Mouse (Mus musculus) kidney, embryonic 16.5 days (tissue): ENCODE results near the gene Pgrmc2. TPM values are rescaled to one million over a fixed set of nuclear protein-coding genes. Genes with fewer than 3 reads are reported as not detected.

Experiments used
- ATAC-seq: fragments of 200-750 bp; cut with Nextera tagmentation; 2 replicates; pipeline ENCODE4 v1.8.0; 2017; ENCODE audit warnings: moderate TSS enrichment; ENCODE audit not compliant: low FRiP score, low TSS enrichment
- H3K27ac ChIP-seq: fragments of 300-500 bp; sonication (generic); 2 replicates; pipeline ENCODE4 v1.5.1; 2014; ENCODE audit warnings: low read length
- H3K27me3 ChIP-seq: fragments of 300-500 bp; sonication (generic); 2 replicates; pipeline ENCODE4 v1.6.1; 2014; ENCODE audit warnings: low read length, control low read depth, mixed read lengths; ENCODE audit not compliant: insufficient read depth
- H3K36me3 ChIP-seq: fragments of 300-500 bp; sonication (generic); 2 replicates; pipeline ENCODE4 v1.6.1; 2014; ENCODE audit warnings: low read length, control low read depth, mixed read lengths; ENCODE audit not compliant: insufficient read depth
- H3K4me1 ChIP-seq: fragments of 300-500 bp; sonication (generic); 2 replicates; pipeline ENCODE4 v1.6.1; 2014; ENCODE audit warnings: low read length, control low read depth, mixed read lengths; ENCODE audit not compliant: insufficient read depth
- H3K4me2 ChIP-seq: fragments of 300-500 bp; sonication (generic); replicated peaks from 2 replicates; pipeline ENCODE4 v1.6.1; 2014; ENCODE audit warnings: low read depth, low read length
- H3K4me3 ChIP-seq: fragments of 300-500 bp; sonication (generic); 2 replicates; pipeline ENCODE4 v1.5.1; 2014; ENCODE audit warnings: mild to moderate bottlenecking, low read length
- H3K9ac ChIP-seq: fragments of 300-500 bp; sonication (generic); replicated peaks from 2 replicates; pipeline ENCODE4 v1.6.1; 2014; ENCODE audit warnings: low read length
- H3K9me3 ChIP-seq: fragments of 300-500 bp; sonication (generic); 2 replicates; pipeline ENCODE4 v1.6.1; 2016; ENCODE audit warnings: low read length, control low read depth
- WGBS: fragments of 180-500 bp; shearing (Covaris S2); extraction: QIAGEN DNeasy Blood & Tissue Kit; methylation state at CpG from one replicate; pipeline ENCODE4 v1.1.7; 2014; 5-methylcytosine and 5-hydroxymethylcytosine counted together
- polyA plus RNA-seq: library from polyadenylated mRNA; unstranded; fragments of >200 nt; fragmentation: Nextera tagmentation; extraction: Ambion mirVana; gene quantifications from 2 replicates; pipeline ENCODE4 v1.2.1, GENCODE M21; 2015

The Pgrmc2 gene
- polyA plus RNA-seq, 1 experiment from 2014 or later = 35.9 TPM

- Histone ChIP-seq H3K36me3 (no peaks in the 10 kb centered on the region), H3K4me3 (no peak overlapping the region), H3K4me2 (no peak overlapping the region), H3K9me3 (0 out of 2 replicates have a peak, but pooled peaks cover 3% of the 10 kb centered on the region), H3K27me3 (no peaks in the 10 kb centered on the region), H3K4me1 (no peaks in the 10 kb centered on the region), H3K27ac (no peak overlapping the region), H3K9ac (no peak overlapping the region)
- no peak for ATAC-seq
- WGBS = 60% methylated on average over 2 of the region's 2 CpGs
Observed at GRCm38 (mm10) chr3:41100157-41100556, 17.3 kb upstream of the Pgrmc2 start.

- ATAC-seq = no peak
- no peak overlapping the region for H3K9ac ChIP-seq
- H3K36me3 ChIP-seq = no peaks in the 10 kb centered on the region
- no peak overlapping the region for H3K4me3 ChIP-seq
- no peak overlapping the region for H3K27ac ChIP-seq
- 0 out of 2 replicates have a peak, but pooled peaks cover 3% of the 10 kb centered on the region for H3K9me3 ChIP-seq
- no peaks in the 10 kb centered on the region for H3K27me3 ChIP-seq
- 76% methylated on average over 1 of the region's 1 CpGs for WGBS
- H3K4me1 ChIP-seq = no peaks in the 10 kb centered on the region
- no peak overlapping the region for H3K4me2 ChIP-seq
Observed at GRCm38 (mm10) chr3:41099672-41100071, 16.8 kb upstream of the Pgrmc2 start.

DNA sequence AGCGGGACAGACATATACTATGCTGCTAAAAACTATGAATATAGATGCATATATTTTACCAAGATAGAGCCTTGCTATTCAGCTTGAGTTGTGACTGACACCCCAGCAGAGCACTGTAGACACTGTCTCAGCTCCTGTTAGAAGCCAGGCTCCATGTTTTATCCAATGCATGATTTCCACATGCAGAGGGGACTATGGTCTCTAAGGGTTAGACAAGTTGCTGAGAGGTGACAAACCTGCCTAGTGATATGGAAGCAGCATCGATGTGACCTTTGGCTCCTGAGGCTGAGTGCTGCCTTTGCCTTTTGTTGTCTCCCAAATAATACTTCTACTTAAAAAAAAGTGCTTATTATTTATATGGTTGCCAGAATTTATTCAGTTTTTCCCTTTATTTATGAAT, 10.4 kb upstream of the Pgrmc2 start:
- no peaks in the 10 kb centered on the region for H3K9me3 ChIP-seq
- no peaks in the 10 kb centered on the region for H3K27me3 ChIP-seq
- H3K4me3 ChIP-seq = no peak overlapping the region
- 81% methylated on average over 2 of the region's 2 CpGs for WGBS
- H3K9ac ChIP-seq = no peak overlapping the region
- H3K36me3 ChIP-seq = no peaks in the 10 kb centered on the region
- H3K4me2 ChIP-seq = no peak overlapping the region
- ATAC-seq = no peak
- H3K4me1 ChIP-seq = no peaks in the 10 kb centered on the region
- H3K27ac ChIP-seq = no peak overlapping the region

DNA sequence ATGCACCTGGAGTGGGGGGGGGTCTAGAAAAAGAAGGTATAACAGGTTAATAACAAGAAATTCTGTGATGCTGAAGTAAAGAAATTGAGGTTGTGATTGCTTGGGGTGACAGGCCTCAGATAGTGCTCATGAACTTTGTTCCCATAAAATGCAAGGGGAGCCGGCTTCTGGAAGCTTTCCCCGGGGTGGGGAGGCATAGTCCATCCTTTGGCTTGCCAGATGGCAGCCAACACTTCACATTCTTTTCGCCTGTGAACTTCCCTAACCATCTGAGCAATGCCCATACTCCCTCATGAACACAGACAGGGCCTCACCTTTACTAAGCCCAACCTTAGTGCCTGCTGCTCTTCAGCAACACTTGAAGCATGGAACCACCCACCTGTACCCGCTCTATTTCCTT, 9.5 kb upstream of the Pgrmc2 start:
- H3K9me3 ChIP-seq = no peaks in the 10 kb centered on the region
- H3K4me3 ChIP-seq = no peak overlapping the region
- H3K36me3 ChIP-seq = no peaks in the 10 kb centered on the region
- no peak overlapping the region for H3K27ac ChIP-seq
- H3K9ac ChIP-seq = no peak overlapping the region
- WGBS = 78% methylated on average over 4 of the region's 4 CpGs
- ATAC-seq = no peak
- no peaks in the 10 kb centered on the region for H3K27me3 ChIP-seq
- H3K4me2 ChIP-seq = no peak overlapping the region
- H3K4me1 ChIP-seq = no peaks in the 10 kb centered on the region

GRCm38 (mm10) chr3:41090839-41091238, 8.0 kb upstream of the Pgrmc2 start:
- no peak overlapping the region for H3K4me3 ChIP-seq
- no peak overlapping the region for H3K9ac ChIP-seq
- H3K4me2 ChIP-seq = no peak overlapping the region
- no peaks in the 10 kb centered on the region for H3K36me3 ChIP-seq
- no peaks in the 10 kb centered on the region for H3K9me3 ChIP-seq
- no peaks in the 10 kb centered on the region for H3K27me3 ChIP-seq
- no peak overlapping the region for H3K27ac ChIP-seq
- 87% methylated on average over 2 of the region's 2 CpGs for WGBS
- ATAC-seq = no peak
- H3K4me1 ChIP-seq = no peaks in the 10 kb centered on the region

- ATAC-seq = no peak
- H3K9me3 ChIP-seq = no peaks in the 10 kb centered on the region
- H3K4me1 ChIP-seq = peaks cover 8% of the 10 kb centered on the region
- no peak overlapping the region for H3K4me3 ChIP-seq
- H3K9ac ChIP-seq = no peak overlapping the region
- H3K27me3 ChIP-seq = no peaks in the 10 kb centered on the region
- no peaks in the 10 kb centered on the region for H3K36me3 ChIP-seq
- no peak overlapping the region for H3K27ac ChIP-seq
- H3K4me2 ChIP-seq = no peak overlapping the region
Observed at GRCm38 (mm10) chr3:41087071-41087470, 4.2 kb upstream of the Pgrmc2 start.

DNA sequence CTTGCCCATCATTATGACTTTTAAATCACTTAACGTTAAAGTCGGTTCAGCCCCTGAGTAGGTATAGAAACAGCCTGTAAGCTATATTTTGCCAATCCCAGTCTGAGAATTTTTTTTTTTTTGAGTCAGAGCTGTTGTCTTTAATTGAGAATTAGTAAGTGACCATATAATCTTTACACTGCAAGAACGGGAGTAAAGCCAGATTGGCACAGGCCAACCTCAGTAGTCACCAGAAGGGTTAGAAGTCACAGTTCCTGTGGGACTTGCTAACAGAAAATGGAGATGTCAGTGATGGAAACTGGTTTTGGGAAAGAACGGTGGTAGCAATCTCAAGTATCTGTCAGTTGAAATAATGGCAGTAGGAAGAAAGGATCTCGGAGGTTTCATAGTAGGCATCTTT, 1.6 kb upstream of the Pgrmc2 start:
- H3K4me1 ChIP-seq = peaks cover 17% of the 10 kb centered on the region
- no peak for ATAC-seq
- peak overlapping the region; percentile 62; the same call in 1 of the 2 replicates for H3K4me2 ChIP-seq
- H3K4me3 ChIP-seq = no peak overlapping the region; the same call in 1 of the 2 replicates
- 84% methylated on average over 5 of the region's 5 CpGs for WGBS
- H3K36me3 ChIP-seq = no peaks in the 10 kb centered on the region
- H3K27me3 ChIP-seq = no peaks in the 10 kb centered on the region
- no peak overlapping the region for H3K9ac ChIP-seq
- no peak overlapping the region for H3K27ac ChIP-seq
- no peaks in the 10 kb centered on the region for H3K9me3 ChIP-seq

GRCm38 (mm10) chr3:41083790-41084112, 905 bp upstream of the Pgrmc2 start:
- no peaks in the 10 kb centered on the region for H3K9me3 ChIP-seq
- no peaks in the 10 kb centered on the region for H3K27me3 ChIP-seq
- WGBS = under 1% methylated on average over 6 of the region's 6 CpGs
- H3K36me3 ChIP-seq = no peaks in the 10 kb centered on the region
- peak overlapping the region; percentile 62 for H3K4me2 ChIP-seq
- H3K9ac ChIP-seq = peak overlapping the region; percentile 80
- peak overlapping the region; percentile 81 for H3K27ac ChIP-seq
- peak; percentile 32 for ATAC-seq
- H3K4me3 ChIP-seq = peak overlapping the region; percentile 93
- peaks cover 17% of the 10 kb centered on the region for H3K4me1 ChIP-seq

- Histone ChIP-seq H3K9ac (peak overlapping the region; percentile 84), H3K36me3 (no peaks in the 10 kb centered on the region), H3K27ac (peak overlapping the region; percentile 82), H3K9me3 (no peaks in the 10 kb centered on the region), H3K4me2 (peak overlapping the region; percentile 71), H3K27me3 (no peaks in the 10 kb centered on the region), H3K4me1 (peaks cover 17% of the 10 kb centered on the region), H3K4me3 (peak overlapping the region; percentile 93)
- peak; percentile 46 for ATAC-seq
- 1% methylated on average over 41 of the region's 43 CpGs for WGBS
Observed at GRCm38 (mm10) chr3:41082520-41082884, 344 bp downstream of the Pgrmc2 start.

DNA sequence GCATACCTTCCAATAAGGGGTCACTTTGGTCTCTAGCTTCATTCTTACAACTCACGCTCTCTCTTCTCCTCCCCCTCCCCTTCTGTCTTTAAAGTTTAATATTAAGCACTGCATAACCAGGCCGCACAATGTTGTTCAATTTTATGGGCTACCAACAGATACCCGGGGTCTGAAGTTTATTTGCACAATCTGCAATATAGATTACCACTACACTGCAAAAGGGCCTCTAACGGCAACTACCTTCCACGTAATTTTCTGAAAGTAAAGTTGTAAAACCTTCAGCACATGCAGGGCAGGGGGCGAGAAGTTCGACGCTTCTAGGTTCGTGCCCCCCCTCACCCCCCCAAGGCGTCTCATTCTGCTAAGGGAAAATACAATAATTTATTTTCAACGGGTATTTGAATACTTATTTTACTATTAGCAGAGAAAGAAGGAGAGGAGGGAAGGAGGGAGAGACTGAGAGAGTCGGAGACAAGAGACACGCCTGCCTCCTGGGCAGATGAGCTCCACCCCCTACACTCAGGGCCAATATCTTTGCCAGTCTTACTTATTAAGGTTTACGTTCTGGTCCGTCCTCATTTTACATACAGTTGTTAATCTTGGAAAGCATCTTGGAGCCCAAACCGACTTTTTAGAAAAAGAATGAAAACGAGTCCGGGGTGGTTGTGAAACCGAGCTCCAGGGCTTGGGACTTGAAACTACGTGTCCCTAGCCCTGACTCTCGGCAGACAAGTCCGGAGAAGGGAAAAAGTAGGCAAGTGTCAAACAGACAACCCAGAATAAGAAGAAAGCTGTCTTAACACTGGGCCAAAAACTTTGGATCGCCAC, 1.2 kb downstream of the Pgrmc2 start:
- ATAC-seq = no peak
- WGBS = under 1% methylated on average over 23 of the region's 23 CpGs

More for the DNA sequence above, 1.2 kb downstream of the Pgrmc2 start:
- H3K9ac ChIP-seq = peak overlapping the region; percentile 84
- no peaks in the 10 kb centered on the region for H3K9me3 ChIP-seq
- peak overlapping the region; percentile 93 for H3K4me3 ChIP-seq
- no peaks in the 10 kb centered on the region for H3K27me3 ChIP-seq
- H3K27ac ChIP-seq = peak overlapping the region; percentile 82
- no peaks in the 10 kb centered on the region for H3K36me3 ChIP-seq
- peak overlapping the region; percentile 71 for H3K4me2 ChIP-seq
- H3K4me1 ChIP-seq = peaks cover 17% of the 10 kb centered on the region
